Mouse (Mus musculus): ENCODE results near the gene Grin2b. TPM values are rescaled to one million over a fixed set of nuclear protein-coding genes. Genes with fewer than 3 reads are reported as not detected.
A peak's percentile ranks its signal among the peaks of the same experiment; 100 is the strongest.

Gene Grin2b
- under 1 TPM; 0.07 to 0.22 TPM for total RNA-seq (2021)
- long read RNA-seq, experiment 1, partial matches to known transcripts: 0 of 1 reads
- long read RNA-seq, experiment 1, other reads (novel, unspliced or antisense): 1 of 1 reads
- long read RNA-seq, experiment 2: 0 reads

DNA sequence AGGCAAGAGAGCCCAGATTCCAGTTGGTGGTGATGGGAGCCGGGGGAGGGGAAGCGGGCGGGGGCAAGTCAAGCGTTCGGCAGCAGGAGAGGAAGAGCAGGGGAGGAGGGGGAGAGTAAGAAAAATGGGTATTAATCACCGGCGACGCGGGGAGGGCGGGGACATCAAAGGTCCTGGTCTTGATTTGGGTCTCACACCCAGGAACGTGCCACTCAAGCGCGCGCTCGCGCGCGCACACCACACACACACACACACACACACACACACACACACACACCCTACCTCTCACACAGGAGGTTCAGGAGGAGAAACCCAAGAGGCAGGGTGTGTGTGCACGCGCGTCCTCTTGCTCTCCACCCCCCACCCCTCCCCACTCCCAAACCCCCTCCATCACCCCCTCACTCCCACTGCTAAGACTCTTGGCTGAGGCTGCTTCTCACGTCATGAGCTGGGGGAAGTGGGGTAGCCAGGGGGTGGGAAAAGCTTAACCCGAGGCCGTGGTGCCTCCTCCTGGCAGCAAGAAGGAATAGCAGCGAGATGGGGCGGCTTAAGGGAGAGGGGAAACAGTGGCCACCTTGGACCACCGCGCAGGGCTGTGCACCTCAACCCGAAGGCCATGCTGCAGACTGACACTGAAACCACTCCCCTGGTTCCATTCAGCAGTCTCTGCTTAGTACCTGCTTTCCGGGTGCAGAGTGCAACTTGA, at the start of gene Grin2b:
TSS of gene Grin2b (minus strand) at position 321 of the 706 bp plus-strand sequence.
- no peak for DNase-seq (ENCODE audit: low spot score in 2 of 2)

DNA sequence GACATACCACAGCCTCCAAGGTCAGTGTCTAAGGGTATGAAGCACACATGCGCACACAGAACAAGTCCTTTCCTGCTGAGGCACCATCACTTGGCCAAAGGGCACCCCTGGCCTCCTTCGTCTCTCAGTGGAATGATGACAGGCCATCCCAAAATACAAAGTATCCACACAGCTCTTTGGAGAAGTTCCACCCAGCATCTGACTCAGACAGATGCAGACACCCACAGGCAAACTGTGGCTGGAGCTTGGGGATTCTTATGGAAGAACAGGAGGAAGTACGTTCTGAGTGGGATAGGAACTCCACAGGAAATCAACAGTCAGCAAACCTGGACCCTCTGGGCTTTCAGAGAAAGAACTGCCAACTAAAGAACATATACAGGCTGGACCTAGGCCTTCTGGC, 48.6 kb upstream of the Grin2b start:
- no peak for DNase-seq (ENCODE audit: low spot score in 2 of 2)

DNA sequence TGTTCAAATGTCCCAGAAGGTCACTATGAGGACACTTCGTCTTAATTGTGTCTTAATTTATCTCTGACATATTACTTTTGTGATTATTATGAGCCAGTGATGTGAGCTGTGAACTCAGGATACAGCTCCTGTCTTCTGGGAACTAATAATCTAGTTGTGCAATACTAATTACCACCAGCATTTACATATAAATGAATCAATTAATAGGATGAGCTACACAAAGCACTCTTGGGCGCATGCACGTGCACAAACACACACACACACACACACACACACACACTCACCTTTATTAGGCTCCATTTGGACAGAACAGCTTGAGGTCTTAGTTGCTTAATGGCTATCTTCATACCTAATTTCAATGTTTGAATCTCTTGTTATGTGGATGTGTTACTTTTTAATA, 37.1 kb upstream of the Grin2b start:
- no peak for DNase-seq (ENCODE audit: low spot score in 2 of 2)

DNA sequence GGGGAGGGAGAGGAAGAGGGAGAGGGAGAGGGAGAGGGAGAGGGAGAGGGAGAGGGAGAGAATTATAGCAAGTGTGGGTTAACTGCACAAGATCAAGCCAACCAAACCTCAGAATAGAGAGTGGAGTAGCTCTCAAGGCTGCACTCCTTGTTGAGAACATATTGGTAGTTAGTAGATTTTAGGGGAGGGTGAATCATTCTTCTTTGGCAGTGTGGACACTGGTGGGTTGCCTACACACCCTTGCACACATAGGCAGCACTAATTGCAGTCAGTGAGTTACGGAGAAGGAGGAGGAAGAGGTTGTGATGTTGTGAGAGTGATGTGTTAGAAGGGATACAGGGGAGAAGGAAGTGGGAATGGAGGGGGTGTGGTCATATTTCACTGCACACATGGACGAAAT, 26.5 kb upstream of the Grin2b start:
- no peak for DNase-seq (ENCODE audit: low spot score in 2 of 2)

DNA sequence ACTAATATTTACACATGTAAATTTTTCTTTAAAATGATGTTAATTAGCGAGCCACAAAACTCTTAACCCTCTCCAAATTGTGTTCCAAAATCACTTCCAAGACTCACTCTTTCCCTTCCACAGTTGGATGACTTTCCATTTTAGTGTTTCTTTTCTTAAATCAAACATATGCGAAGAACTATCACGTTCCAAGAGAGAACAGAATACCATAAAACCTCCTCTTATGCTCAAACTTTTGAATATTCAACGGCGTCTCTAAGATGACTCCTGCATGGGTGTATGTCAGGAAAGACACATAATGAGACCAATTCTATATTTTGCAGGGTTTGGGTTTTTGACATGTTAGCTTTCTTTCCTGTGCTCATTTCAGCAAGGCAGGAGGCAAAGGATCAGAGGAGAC, 21.3 kb upstream of the Grin2b start:
- DNase-seq (ENCODE audit: low spot score in 2 of 2): no peak

DNA sequence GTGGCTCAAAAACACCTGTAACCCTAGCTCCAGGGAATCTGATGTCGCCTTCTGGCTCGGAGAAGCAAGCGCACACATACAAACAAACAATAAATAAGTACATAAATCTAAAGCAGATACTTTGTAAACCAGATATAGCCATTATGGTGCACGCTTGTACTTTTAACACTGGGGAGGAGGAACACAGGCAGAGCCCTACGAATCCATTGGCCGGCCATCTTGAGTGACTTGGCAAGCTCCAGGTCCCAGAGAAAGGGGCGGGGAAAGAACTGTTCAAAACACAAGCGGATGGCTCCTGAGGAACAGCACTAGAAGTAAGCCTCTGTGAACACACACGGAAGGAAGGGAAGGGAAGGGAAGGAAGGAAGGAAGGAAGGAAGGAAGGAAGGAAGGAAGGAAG, 4.8 kb upstream of the Grin2b start:
- no peak for DNase-seq (ENCODE audit: low spot score in 2 of 2)

DNA sequence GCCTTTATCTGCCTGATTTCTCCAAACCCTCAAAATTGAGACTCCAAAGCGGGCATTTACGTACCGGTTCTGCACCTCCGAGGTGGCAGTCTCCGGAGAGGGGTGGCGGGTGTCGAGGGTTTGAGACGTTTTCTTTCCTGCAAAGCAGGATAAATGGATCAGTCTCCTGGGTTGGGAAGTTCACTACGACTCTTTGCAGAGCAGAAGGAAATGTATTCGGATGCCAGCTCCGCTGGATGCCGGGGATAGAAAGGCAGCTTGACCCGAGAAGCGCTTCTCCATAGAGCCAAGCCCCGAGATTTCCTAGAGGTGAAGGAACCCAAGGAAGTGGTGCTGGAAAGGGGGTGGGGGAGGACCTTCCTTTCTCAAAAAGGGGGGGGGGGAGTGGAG, 515 bp downstream of the Grin2b start:
- no peak for DNase-seq (ENCODE audit: low spot score in 2 of 2)

DNA sequence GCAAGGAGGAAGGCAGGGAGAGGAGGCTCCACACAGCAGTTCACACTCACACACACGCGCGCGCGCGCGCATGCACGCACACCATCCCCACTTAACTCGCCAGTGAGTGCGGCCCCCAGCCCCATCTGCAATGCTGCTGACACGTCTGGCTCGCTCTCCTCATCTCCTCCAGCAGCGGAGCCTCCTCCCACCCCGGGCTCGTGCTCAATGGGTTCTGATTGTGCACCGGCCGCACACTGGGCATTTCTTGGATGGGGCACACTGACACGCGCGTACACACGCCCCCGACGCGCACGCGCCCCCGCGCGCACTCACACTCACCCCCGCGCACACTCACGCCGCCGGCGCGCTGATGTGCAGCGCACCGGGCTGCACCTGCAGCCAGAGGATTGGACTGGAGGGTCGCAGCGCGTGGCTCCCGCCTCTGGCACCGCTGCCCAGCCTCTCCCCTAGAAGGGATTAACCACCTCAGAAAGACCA, 1.1 kb downstream of the Grin2b start:
- DNase-seq (ENCODE audit: low spot score in 2 of 2): no peak

DNA sequence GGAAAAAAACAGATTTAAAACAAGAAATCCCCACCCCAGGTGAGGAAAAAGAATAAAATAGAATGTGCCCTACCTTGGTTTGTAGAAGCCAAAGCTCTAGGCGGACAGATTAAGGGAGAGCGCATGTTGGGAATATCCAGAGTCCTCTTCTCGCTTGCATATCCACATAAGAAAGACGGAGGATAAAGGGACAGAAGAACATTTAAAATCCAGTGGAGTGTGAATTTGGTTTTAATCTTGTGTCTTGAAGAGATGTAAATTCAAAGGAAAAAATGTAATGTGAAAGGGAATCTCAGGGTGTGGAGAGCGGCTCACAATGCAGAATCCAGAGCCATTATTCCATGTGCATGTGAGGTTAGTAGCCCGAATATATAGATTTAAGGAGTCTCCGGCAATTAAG, 2.0 kb downstream of the Grin2b start:
- DNase-seq (ENCODE audit: low spot score in 2 of 2): no peak

DNA sequence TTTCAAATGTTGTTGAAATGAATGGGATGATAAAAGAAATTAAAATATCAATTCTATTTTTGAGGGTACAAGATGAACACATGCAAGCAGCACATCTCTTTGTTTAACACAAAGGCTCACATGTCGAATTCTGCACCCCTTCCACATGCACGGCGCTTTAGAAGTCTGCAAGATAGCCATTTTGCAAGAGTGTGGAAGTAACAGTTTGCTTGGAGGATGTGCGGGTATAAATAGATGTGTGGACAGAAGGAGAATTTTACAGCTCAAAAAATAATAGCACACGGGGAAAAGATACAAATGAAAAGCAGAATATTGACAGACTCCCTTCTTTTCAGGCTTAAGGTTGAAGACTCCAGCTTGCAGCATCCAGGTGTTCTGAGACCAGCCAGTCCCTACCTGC, 2.9 kb downstream of the Grin2b start:
- no peak for DNase-seq (ENCODE audit: low spot score in 2 of 2)

DNA sequence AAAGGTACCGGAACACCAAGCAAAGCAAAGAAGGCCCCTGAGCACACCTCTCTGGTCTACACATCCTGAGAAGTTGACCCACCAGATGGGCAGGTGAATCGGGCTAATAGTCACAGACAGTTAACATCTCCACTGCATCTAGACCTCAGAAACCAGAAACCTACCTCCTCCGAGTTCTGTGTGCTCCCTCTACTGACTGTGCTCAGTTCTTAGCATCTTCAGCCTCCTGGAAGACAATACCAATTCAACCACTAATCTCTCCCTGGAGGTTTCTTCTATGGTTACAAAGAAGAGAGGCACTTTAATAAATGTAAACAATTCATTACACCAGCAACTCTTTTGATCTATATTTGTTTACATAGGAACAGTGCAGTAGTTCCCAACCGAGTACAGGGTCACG, 6.0 kb downstream of the Grin2b start:
- DNase-seq (ENCODE audit: low spot score in 2 of 2): no peak

DNA sequence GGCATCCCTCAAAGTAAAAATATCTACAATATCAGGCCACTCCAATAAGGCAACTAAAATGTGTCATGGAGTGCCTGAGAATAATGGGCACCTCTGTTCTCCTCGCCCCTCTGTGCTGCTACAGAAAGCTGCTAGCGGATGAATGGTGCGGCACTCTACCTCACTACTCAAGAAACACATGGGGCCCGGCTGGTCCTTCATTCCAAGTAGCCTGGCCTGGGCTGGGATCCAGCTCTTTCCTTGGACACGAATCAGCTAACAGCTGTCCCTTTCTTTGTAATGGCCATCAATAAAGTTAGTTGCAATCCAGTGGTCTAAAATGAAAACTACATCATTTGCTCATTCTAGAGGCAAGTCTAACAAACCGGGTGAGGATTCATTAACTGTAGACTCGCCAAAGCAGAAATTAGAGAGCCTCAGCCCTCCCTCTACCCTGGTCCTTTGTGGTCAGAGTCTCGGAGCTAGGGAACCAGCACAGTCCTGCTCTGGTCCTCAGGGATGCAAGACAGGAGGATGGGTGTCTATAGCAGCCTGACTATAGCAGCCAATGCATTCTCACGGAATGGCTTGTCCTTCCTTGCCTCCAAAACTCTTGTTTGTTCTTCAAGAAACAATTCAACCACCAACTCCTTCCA, 7.8 kb downstream of the Grin2b start:
- no peak for DNase-seq (ENCODE audit: low spot score in 2 of 2)

DNA sequence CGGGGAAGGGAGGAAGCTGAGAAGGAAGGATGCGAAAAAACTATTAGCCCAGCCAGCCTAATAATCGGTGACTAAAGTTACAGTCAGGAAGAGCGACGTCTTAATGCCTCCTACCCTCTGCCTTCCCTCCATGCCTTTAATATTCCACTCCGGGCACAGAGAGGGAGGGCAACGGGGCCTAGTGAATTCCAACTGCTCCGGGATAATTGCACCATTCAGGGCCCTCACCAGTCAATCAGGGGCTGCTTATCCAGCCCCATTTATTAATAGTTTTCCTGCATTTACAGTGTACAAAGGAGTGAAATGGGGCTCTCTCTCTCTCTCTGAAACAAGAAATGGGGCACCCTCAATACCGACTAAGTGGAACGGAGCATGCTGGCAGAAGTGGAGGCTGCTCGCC, 11.2 kb downstream of the Grin2b start:
- DNase-seq (ENCODE audit: low spot score in 2 of 2): no peak

DNA sequence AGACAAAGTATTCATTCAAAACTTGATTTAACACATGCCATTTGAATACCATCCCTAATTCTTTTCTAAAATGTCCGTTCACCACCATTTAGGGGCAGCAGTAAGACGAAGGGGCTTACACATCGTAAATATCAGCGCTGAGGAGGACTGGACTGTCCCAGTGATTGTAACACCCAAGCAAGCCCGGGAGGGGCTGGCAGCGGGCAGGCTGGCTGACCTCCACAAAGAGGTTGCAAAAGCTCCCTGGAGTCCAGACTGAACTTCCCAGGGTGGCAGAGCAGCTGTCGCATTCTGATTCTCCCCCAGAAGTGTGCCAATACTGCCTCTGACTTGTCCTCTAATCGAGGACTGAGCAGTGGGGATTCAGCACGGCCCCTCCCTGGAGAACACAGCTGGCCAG, 19.9 kb downstream of the Grin2b start:
- DNase-seq (ENCODE audit: low spot score in 2 of 2): no peak

DNA sequence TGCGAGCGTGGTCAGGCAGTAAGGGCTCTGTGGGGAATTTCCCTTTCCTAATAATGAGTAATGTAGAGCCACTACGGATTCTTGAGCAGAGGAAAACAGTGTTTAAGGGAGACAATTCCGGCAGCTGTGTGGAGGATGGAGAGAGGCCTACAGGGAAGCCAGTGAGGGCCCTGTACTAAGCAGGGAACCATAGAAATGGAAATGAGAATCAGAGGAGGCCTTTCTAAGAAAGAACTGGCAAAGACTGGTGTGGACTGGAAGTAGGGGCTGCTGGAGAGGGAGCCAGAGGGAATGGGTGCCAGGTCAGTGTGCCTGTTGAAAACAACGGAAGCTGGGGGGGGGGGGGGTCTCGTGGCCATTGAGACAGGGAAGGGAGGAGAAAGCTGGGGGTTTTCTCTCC, 23.2 kb downstream of the Grin2b start:
- DNase-seq (ENCODE audit: low spot score in 2 of 2): no peak

DNA sequence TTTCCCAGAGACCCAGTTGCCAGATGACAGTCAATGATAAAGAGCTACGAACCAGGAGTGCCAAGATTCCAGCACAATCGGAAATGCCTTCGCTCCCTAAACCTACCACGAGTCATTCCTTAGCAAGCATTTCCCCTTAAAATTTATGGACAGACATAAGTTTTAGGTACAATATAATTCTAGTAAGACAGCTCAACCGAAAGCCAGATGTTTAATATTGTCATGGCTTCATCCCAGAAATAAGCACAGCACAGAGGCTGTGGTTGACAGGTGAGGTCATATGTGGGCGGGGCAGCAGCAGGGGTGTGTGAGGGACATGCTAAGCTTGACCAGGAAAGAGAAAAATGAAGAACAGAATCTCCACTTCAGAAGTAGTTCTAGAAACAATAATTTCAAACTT, 33.3 kb downstream of the Grin2b start:
- DNase-seq (ENCODE audit: low spot score in 2 of 2): no peak

DNA sequence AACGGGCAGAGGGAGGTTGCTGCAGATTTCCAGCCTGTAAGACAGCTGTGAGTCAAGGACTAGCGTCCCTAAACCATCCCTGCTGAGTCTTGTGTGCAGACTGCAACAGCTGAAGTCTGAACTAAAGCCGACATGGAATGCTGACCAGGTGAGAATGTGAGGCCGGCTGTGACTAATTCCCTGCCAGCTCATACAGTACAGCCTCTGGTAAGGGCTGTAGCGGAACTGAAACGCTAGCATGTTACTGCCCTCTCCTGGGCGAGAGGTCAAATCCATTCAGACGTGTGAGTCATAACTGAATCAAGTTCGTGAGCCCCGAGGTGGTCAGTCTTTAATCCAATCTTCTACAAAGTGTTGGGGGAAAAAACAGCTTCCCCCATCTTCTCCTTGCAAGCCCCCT, 42.9 kb downstream of the Grin2b start:
- DNase-seq (ENCODE audit: low spot score in 2 of 2): peak; percentile 20 to 26

DNA sequence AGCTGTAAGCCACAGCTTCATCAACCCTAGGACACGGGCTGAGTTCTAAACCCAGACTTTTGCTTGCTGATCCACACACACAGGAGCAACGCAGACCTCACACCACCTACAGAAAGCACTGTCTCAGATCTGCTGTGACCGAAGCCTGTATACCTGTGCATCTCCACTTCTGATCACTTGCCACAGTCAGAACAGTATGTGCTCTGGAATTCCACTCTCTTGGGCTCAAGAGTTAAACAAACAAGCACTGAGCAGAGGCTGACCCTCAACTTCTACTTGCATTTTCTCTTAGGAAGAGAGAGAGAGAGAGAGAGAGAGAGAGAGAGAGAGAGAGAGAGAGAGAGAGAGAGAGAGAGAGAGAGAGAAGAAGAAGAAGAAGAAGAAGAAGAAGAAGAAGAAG, 50.7 kb downstream of the Grin2b start:
- no peak for DNase-seq (ENCODE audit: low spot score in 2 of 2)

DNA sequence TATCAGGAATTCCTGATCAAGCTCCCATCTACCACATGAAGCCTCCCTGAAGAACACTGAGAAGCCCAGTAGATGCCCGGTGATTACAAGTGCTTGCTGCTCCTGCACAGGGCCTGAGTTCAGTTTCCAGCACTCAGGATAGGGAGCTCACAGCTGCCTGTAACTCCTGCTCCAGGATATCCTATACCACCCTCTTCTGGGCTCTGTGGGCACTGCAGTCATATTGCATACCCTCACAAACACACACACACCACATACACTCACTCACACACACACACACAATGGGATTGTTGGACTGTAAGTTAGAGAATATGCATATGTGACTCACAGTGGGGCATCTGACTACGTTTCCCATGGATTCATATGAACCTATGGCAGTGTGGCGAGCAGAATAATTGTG, 55.9 kb downstream of the Grin2b start:
- DNase-seq (ENCODE audit: low spot score in 2 of 2): no peak

DNA sequence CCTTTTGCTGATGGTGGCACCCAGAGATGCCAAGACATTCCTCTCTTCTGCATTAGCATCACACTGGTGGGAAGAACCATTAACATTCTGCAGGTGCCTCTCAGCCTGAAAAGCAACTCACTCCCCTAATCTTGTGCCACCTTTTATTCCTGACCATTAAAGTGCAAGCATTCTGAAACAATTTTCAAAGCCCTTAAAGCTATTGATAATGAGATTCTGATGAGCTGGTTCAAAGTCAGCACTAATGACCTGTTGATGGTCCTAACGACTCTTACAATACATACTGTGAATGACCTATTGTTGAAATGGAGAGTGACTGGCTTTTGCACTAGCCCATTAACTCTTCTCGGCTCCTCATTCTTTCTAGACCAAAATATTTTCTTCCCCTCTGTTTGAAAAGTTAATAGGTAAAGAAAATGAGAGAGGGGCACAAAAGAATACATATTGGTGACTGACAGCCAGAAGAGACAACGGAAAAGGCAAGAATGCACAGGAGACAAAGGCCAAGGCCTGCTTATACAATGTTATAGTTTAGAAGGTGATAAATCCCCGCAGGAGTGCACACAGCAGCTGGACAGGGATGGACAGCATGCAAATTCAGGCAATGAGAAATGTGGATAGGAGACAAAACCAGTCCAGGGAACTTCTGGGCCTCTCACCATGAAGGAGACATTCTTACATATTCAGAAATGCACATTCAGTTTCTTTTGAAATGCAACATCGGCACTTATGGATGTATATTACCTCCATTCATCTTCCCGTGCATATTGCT, 59.5 kb downstream of the Grin2b start:
- DNase-seq (ENCODE audit: low spot score in 2 of 2): no peak

DNA sequence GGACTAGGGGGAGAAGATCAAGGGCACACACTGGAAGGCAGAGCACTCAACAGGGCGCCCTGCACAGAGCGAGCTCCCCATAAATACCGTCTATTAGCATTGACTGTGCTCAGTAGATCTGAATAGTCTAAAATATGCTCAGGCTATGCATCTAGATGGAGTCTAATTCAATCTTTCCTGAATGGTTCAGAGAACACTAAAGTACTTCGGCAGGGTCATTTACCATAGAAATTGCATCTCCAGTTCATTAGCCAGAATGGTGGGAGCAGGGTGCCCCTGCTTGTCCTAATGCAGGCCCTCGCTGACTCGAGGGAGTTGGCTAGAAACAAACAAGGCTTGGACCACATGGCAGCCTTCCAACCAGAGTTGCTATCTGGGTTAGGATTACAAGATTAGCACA, 64.1 kb downstream of the Grin2b start:
- no peak for DNase-seq (ENCODE audit: low spot score in 2 of 2)

DNA sequence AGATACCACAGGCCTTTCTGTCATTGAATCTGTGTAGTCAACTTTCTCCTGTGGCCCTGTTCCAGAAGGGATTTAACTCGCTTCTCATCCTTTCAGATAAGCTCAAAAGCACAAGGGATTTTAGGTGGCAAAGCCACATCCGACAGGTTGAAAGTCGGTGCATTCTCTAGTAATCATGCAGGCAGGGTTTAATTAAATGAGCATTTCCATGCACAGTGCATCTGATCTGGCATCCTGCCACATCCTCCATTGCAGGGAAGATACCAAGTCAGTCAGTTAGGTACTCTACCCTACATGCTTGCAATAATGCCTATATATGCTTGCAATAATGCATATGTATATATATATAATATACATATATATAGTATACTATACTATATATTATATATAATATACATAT, 64.8 kb downstream of the Grin2b start:
- no peak for DNase-seq (ENCODE audit: low spot score in 2 of 2)
